Mouse (Mus musculus) hindbrain, embryonic 15.5 days (tissue): Measurements from ENCODE around the gene 2900026A02Rik. TPM values are rescaled to one million over a fixed set of nuclear protein-coding genes. Genes with fewer than 3 reads are reported as not detected.

Experiments
- ATAC-seq: fragments of 200-750 bp; cut with Nextera tagmentation; 2 replicates; pipeline ENCODE4 v1.8.0; 2017; ENCODE audit warnings: low read depth, moderate number of reproducible peaks, moderate TSS enrichment; ENCODE audit not compliant: low FRiP score
- H3K27ac ChIP-seq: fragments of 300-500 bp; sonication (generic); replicated peaks from 2 replicates; pipeline ENCODE4 v1.5.1; 2015; ENCODE audit warnings: mild to moderate bottlenecking, inconsistent platforms
- H3K27me3 ChIP-seq: fragments of 300-500 bp; sonication (generic); 2 replicates; pipeline ENCODE4 v1.6.1; 2015; ENCODE audit warnings: control low read depth, inconsistent platforms
- H3K36me3 ChIP-seq: fragments of 300-500 bp; sonication (generic); 2 replicates; pipeline ENCODE4 v1.6.1; 2015; ENCODE audit warnings: control low read depth, inconsistent platforms
- H3K4me1 ChIP-seq: fragments of 300-500 bp; sonication (generic); replicated peaks from 2 replicates; pipeline ENCODE4 v1.6.1; 2015; ENCODE audit warnings: control low read depth, inconsistent platforms
- H3K4me2 ChIP-seq: fragments of 300-500 bp; sonication (generic); 2 replicates; pipeline ENCODE4 v1.6.1; 2015; ENCODE audit warnings: moderate library complexity, mild to moderate bottlenecking, inconsistent platforms
- H3K4me3 ChIP-seq: fragments of 300-500 bp; sonication (generic); 2 replicates; pipeline ENCODE4 v1.5.1; 2015; ENCODE audit warnings: mild to moderate bottlenecking, inconsistent platforms
- H3K9ac ChIP-seq: fragments of 300-500 bp; sonication (generic); 2 replicates; pipeline ENCODE4 v1.6.1; 2015; ENCODE audit warnings: inconsistent platforms
- H3K9me3 ChIP-seq: fragments of 300-500 bp; sonication (generic); 2 replicates; pipeline ENCODE4 v1.6.1; 2016; ENCODE audit warnings: control low read depth, inconsistent platforms
- WGBS: fragments of 180-500 bp; shearing (Covaris S2); methylation state at CpG from one replicate; pipeline ENCODE4 v1.1.7; 2015; 5-methylcytosine and 5-hydroxymethylcytosine counted together
- polyA plus RNA-seq: library from polyadenylated mRNA; unstranded; fragments of >200 nt; fragmentation: Nextera tagmentation; extraction: Ambion mirVana; gene quantifications from 2 replicates; pipeline ENCODE4 v1.2.1, GENCODE M21; 2015

Gene 2900026A02Rik
- polyA plus RNA-seq, 1 experiment from 2014 or later, result 3.9 TPM

DNA sequence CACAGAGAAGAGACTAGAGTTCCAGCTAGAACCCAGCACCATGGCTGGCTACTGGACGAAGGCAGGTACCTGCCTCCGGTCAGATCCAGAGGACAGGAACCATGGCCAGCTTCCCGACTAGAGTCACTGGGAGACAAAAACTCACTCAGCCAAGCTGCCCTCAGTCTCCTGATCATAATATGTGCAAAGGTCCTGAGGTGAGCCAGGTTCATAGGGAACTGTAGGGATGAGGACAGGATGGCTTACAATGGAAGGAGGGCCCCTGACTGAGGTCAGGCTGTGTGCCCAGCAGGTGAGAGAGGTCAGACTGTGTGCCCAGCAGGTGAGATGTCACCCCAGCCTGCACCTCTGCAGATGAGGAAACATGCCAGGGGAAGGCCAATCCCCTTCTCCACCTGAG, 81.0 kb downstream of the 2900026A02Rik start:
- Histone ChIP-seq H3K4me1 (peaks cover 47% of the 10 kb centered on the region), H3K4me3 (no peak overlapping the region), H3K9me3 (no peaks in the 10 kb centered on the region), H3K27me3 (peaks cover 15% of the 10 kb centered on the region; the same call in 1 of the 2 replicates), H3K4me2 (no peak overlapping the region), H3K27ac (no peak overlapping the region), H3K36me3 (no peaks in the 10 kb centered on the region), H3K9ac (no peak overlapping the region)
- 97% methylated on average over 3 of the region's 3 CpGs for WGBS
- ATAC-seq, result no peak

DNA sequence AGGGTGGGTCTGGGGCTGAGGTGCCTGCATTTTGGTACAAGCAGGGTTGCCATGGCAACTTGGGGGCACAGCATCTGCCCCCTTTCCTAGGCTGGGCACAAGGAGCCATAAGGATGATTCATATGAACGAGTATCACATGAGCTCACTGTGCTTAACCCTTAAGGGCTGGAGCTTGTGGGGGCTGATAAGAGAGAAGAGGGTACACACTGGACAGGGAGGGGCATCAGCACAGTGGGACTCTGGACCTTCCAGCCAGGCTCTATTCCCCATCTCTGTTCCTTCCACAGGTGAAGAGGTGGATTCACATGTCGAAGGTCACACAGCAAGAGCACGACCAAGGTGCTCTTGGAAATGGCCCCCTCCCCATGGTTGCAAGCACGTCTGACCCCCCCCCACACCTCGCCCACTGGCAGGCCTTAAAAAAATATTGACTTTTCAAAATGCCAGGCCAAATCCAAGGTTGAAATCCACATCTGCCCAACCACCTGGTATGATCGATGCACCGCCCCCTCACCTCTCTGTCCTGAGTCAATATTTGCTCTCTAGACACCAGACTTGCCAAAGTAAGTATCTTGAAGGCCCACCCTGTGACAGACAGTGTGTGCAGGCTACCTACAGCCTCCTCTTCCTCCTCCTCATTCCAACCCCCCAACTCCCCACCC, 81.8 kb downstream of the 2900026A02Rik start:
- ATAC-seq, result peak; percentile 40; the same call in 1 of the 2 replicates
- Histone ChIP-seq H3K27ac (peak overlapping the region; percentile 7; the same call in 1 of the 2 replicates), H3K4me3 (peak overlapping the region; percentile 50), H3K4me1 (peaks cover 42% of the 10 kb centered on the region), H3K4me2 (peak overlapping the region; percentile 89), H3K27me3 (peaks cover 15% of the 10 kb centered on the region; the same call in 1 of the 2 replicates), H3K9ac (peak overlapping the region; percentile 64), H3K36me3 (no peaks in the 10 kb centered on the region), H3K9me3 (no peaks in the 10 kb centered on the region)
- 62% methylated on average over 7 of the region's 7 CpGs for WGBS

DNA sequence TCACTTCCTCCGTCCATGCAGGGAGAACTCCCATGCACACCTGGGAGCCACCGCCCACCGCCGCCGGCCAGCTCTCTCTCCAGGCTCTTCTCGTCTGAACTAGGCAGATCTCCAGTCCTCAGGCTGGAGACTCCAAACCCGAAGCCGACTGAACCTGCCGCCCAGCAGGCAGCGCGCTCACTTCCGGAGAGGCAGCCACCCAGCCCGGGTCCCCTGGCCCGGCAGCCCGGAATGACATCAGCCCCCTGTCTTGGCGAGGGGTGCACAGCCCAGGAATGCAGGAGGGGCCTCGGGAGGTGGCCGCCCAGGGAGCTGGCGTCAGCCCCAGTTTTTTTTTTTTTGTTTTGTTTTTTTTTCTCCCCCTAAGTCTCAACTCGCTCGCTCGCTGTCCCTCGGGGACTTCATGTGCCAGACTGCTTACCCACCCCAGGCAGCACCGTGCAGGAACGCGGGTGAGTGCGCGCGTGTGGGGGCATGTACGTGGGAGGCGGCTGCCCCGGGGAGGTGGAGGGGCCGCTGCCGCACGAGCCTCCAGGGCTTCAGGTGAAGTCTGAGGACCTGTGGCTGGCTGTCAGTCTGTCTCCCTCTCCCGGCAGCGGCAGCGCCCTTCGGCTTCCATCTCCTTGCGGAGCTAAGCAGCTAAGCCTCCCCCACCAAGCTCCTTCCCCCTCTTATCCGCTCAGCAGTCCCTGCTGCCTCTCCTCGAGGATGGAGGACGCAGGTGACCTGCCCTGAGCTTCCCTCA, 82.5 kb downstream of the 2900026A02Rik start:
- Histone ChIP-seq H3K4me2 (peak overlapping the region; percentile 89), H3K9ac (peak overlapping the region; percentile 64)
- peak; percentile 57; the same call in 1 of the 2 replicates for ATAC-seq

DNA sequence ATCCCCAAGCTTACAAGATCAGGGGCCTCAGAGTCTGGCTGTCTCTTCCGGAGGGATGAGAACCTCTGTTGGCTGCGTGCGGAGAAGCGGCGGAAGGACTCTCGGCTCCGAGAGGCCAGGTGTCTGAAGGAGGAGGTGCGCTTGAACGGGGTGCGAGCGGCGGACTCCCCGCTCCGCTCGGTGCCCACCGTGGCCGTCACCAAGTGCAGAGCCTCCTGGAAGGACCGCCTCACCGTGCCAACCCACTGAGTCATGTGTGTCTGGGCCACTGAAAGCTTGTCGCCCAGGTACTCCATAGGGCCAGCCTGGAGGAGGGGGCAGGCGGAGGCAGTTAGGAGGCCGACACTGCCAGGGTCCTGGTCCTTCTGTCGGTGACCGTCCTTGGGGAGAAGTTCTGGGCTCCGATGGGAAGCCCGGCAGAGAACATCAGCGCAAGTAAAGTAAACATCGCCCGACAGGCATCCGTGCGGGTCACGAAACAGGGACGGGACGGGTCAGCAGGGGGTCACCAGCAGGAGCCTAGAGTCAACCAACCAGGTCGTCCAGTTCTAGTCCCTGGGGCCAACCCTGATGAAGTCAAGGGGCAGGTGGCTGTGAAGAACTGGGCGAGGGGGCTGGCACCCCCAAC, 83.2 kb downstream of the 2900026A02Rik start:
- ATAC-seq, result no peak
- Histone ChIP-seq H3K4me2 (peak overlapping the region; percentile 89), H3K27me3 (peaks cover 15% of the 10 kb centered on the region; the same call in 1 of the 2 replicates), H3K4me3 (peak overlapping the region; percentile 50), H3K9me3 (no peaks in the 10 kb centered on the region), H3K4me1 (peaks cover 41% of the 10 kb centered on the region), H3K9ac (peak overlapping the region; percentile 64), H3K27ac (peak overlapping the region; percentile 41; the same call in 1 of the 2 replicates), H3K36me3 (no peaks in the 10 kb centered on the region)
- WGBS, result 14% methylated on average over 36 of the region's 36 CpGs

More for the DNA sequence above, 82.5 kb downstream of the 2900026A02Rik start:
- under 1% methylated on average over 43 of the region's 43 CpGs for WGBS
- peaks cover 15% of the 10 kb centered on the region; the same call in 1 of the 2 replicates for H3K27me3 ChIP-seq
- no peaks in the 10 kb centered on the region for H3K9me3 ChIP-seq
- peak overlapping the region; percentile 50 for H3K4me3 ChIP-seq
- peak overlapping the region; percentile 41; the same call in 1 of the 2 replicates for H3K27ac ChIP-seq
- no peaks in the 10 kb centered on the region for H3K36me3 ChIP-seq
- H3K4me1 ChIP-seq, result peaks cover 42% of the 10 kb centered on the region

DNA sequence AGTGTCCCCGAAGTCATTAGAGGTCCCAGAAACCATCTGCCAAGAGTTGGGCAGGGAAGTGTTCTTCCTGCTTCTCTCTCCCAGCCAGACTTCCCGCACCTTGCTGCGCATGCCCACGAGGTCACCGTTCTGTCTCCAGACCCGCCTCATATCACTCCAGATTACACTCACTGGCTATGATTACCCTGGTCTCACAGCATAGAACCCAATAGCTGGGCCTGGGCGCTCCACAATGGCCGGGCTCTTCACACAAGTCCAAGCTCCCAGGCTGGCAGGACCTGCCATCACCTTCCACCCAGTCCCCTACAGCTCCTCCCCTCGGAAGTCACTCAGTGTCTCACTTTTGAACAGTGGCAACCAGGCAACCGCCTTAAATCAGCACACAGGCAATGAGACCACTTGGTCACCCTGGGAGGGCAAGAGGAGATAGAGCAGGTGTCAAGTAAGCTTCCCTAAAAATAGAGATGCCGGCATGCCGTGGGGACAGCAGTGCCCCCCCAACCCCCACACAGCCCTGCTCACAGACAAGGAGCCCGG, 84.0 kb downstream of the 2900026A02Rik start:
- peak overlapping the region; percentile 89 for H3K4me2 ChIP-seq
- peaks cover 37% of the 10 kb centered on the region for H3K4me1 ChIP-seq
- H3K9me3 ChIP-seq, result no peaks in the 10 kb centered on the region
- peak overlapping the region; percentile 50 for H3K4me3 ChIP-seq
- H3K27ac ChIP-seq, result 0 out of 2 replicates have a peak overlapping the region, but pooled peaks have one; percentile 39
- 71% methylated on average over 13 of the region's 13 CpGs for WGBS
- no peak for ATAC-seq
- peaks cover 15% of the 10 kb centered on the region; the same call in 1 of the 2 replicates for H3K27me3 ChIP-seq
- H3K36me3 ChIP-seq, result no peaks in the 10 kb centered on the region
- 0 out of 2 replicates have a peak overlapping the region, but pooled peaks have one; percentile 64 for H3K9ac ChIP-seq

DNA sequence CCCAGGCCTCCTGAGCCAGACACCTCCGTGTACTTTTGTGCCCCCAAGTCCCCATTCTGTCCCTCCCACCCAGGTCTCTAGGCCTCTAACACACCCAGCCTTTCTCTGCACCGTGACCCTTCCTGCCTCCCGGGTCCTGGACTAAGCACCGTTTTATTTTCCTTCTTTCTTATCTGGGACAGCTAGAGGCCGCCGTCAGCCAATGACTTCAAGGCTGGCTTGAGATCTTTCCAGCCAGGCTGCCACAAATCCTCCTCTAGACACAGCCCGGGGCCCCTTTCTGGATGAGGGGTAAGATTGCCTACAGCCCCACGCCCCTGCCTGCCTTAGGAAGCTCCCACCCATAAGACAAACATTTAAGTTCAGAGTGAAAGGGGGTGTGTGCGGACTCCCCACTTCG, 85.5 kb downstream of the 2900026A02Rik start:
- H3K27ac ChIP-seq, result no peak overlapping the region; the same call in 1 of the 2 replicates
- H3K9me3 ChIP-seq, result no peaks in the 10 kb centered on the region
- peaks cover 37% of the 10 kb centered on the region for H3K4me1 ChIP-seq
- H3K27me3 ChIP-seq, result peaks cover 15% of the 10 kb centered on the region; the same call in 1 of the 2 replicates
- H3K36me3 ChIP-seq, result no peaks in the 10 kb centered on the region
- no peak overlapping the region for H3K9ac ChIP-seq
- ATAC-seq, result no peak
- no peak overlapping the region for H3K4me3 ChIP-seq
- peak overlapping the region; percentile 3; the same call in 1 of the 2 replicates for H3K4me2 ChIP-seq
- 44% methylated on average over 10 of the region's 10 CpGs for WGBS

DNA sequence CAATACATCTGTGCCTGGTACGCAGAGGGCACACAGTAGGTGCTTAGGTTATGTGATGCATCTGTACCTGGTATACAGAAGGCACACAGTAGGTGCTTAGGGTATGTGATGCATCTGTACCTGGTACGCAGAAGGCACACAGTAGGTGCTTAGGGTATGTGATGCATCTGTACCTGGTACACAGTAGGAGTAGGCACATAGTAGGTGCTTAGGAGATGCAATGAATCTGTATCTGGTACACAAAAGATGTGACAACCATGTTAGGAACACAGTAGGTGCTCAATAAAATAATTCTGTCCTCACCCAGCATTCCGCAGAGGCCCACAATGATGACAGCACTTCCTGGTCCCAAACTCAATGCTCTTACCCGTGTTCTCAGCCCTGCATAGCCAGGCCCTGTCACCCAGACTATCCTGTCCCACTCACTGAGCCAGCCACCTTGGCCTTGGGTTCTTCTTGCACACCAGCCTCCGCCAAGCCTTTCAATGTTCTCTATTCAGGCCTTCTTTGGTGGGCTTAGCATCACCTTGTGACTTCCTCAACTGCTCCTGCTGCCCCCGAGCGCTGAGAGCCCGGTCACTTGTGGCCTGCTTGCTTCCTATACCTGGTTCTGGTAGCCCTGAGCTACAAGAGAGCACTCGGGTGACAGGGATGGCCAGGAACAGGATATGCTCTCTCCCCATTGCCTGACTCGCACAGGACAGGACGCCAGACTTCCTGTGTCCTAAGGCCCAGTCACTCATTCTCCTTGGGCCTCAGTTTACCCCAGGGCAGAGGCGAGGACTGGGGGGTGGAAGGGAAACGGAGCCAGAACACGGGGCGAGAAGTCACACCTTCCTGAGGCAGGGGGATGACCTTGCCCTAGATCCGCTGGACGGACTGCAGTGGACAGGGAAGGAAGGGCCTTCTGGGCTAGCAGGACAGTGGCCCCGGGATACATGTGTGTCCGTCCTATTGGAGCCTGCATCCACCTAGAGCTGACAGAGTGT, 87.0 kb downstream of the 2900026A02Rik start:
- ATAC-seq, result no peak
- H3K9me3 ChIP-seq, result no peaks in the 10 kb centered on the region
- 93% methylated on average over 19 of the region's 19 CpGs for WGBS
- no peak overlapping the region for H3K9ac ChIP-seq
- H3K27ac ChIP-seq, result peak overlapping the region; percentile 75; the same call in 1 of the 2 replicates
- H3K4me1 ChIP-seq, result peaks cover 31% of the 10 kb centered on the region
- peaks cover 15% of the 10 kb centered on the region; the same call in 1 of the 2 replicates for H3K27me3 ChIP-seq
- H3K4me2 ChIP-seq, result no peak overlapping the region
- no peaks in the 10 kb centered on the region for H3K36me3 ChIP-seq
- no peak overlapping the region for H3K4me3 ChIP-seq

DNA sequence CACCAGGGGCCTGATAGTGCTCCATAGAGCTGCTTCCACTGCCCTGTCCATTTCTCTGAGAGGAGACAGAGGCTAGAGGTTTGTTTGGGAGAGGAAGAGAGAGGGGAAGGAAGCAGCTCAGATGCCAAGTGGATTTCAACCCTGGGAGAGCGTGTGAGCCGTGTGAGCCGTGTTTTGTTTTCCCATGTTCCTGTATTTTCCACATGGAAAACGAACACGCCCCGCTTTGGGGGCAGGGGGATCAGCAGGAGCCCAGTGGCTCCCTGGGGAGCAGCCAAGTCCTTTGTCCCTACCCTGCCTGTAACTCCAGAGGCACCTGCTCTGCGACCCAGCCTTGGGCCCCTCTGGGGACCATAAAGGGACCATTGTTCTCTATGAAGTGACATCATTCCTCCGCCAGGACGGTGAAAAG, 88.0 kb downstream of the 2900026A02Rik start:
- H3K27ac ChIP-seq, result peak overlapping the region; percentile 75
- peak; percentile 47; the same call in 1 of the 2 replicates for ATAC-seq
- no peaks in the 10 kb centered on the region for H3K36me3 ChIP-seq
- H3K9me3 ChIP-seq, result no peaks in the 10 kb centered on the region
- H3K4me3 ChIP-seq, result no peak overlapping the region
- H3K9ac ChIP-seq, result no peak overlapping the region
- 16% methylated on average over 9 of the region's 9 CpGs for WGBS
- peaks cover 22% of the 10 kb centered on the region for H3K4me1 ChIP-seq
- H3K4me2 ChIP-seq, result no peak overlapping the region
- peaks cover 15% of the 10 kb centered on the region; the same call in 1 of the 2 replicates for H3K27me3 ChIP-seq

DNA sequence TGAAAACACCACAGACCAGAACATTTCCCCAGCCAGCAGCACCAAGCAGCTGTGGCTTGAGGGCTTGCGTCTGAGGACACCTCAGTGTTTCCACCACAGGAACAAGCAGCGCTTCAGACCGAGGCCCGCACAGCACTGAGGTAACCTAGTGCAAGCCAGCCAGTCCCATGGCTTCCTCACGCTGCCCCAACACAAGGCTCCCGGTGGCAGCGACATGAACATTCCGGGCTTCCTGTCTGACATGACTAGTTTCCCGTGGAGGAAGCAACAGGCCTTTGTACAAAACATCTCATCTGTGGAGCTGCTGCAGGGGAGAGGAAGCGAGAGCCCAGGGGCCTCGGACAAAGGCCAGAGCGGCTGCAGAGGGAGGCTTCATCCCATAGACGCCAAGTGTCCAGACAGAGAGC, 88.4 kb downstream of the 2900026A02Rik start:
- WGBS, result 23% methylated on average over 13 of the region's 13 CpGs
- Histone ChIP-seq H3K4me3 (no peak overlapping the region), H3K27ac (peak overlapping the region; percentile 75), H3K27me3 (peaks cover 13% of the 10 kb centered on the region; the same call in 1 of the 2 replicates), H3K36me3 (no peaks in the 10 kb centered on the region), H3K4me1 (peaks cover 18% of the 10 kb centered on the region), H3K9me3 (no peaks in the 10 kb centered on the region), H3K9ac (no peak overlapping the region), H3K4me2 (no peak overlapping the region)
- no peak for ATAC-seq

DNA sequence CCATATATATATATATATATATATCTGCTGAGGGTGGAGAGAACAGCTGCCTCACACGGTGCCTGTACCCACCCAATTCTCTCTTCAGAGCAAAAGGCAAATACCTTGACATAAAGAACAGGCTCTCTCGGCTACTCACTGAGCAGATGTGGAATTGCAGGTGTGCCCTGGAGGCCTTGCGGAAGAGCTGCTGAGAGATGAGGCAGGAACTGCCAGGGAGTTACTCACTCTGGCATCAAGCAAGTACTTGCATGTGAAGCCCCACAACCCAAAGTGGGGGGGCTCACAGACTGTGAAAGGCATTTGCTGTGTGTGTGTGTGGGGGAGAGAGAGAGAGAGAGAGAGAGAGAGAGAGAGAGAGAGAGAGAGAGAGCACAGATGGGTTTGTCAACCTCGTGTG, 92.6 kb downstream of the 2900026A02Rik start:
- Histone ChIP-seq H3K27me3 (no peaks in the 10 kb centered on the region), H3K36me3 (no peaks in the 10 kb centered on the region), H3K9me3 (no peaks in the 10 kb centered on the region; the same call in 1 of the 2 replicates), H3K27ac (no peak overlapping the region), H3K9ac (no peak overlapping the region), H3K4me1 (peaks cover 6% of the 10 kb centered on the region), H3K4me3 (no peak overlapping the region), H3K4me2 (no peak overlapping the region)
- no peak for ATAC-seq
- WGBS, result 74% methylated on average over 4 of the region's 4 CpGs
